Mouse (Mus musculus) embryo, embryonic 9.5 days (tissue): ENCODE data around the gene Exosc2.
"Not testable (repeated sequence)": the region's sequence is repeated elsewhere in the genome, so short reads cannot be mapped to it uniquely, and the experiment has no call there.

ENCODE experiments used
- DNase-seq: peaks from one replicate; pipeline ENCODE4 v3.0.0-alpha.2; 2017; ENCODE audit errors: extremely low spot score

Exosc2 gene

GRCm38 (mm10) chr2:31667332-31667731, 3.2 kb upstream of the Exosc2 start:
- DNase-seq, result peak; percentile 56

GRCm38 (mm10) chr2:31678641-31679040, 8.1 kb downstream of the Exosc2 start:
- DNase-seq, result no peak

- DNase-seq, result not testable (repeated sequence)
Measured at GRCm38 (mm10) chr2:31681051-31681707, 10.7 kb downstream of the Exosc2 start.

GRCm38 (mm10) chr2:31681731-31682235, 11.3 kb downstream of the Exosc2 start:
- no peak for DNase-seq

GRCm38 (mm10) chr2:31683666-31684065, 13.2 kb downstream of the Exosc2 start:
- peak; percentile 51 for DNase-seq

- peak; percentile 95 for DNase-seq
Measured at GRCm38 (mm10) chr2:31688074-31688925, 17.8 kb downstream of the Exosc2 start, which contains the start of gene Abl1. Gene Abl1 (plus strand): TSS chr2:31688376.

- DNase-seq, result no peak
Measured at GRCm38 (mm10) chr2:31689045-31689444, 18.5 kb downstream of the Exosc2 start.

GRCm38 (mm10) chr2:31690063-31690462, 19.5 kb downstream of the Exosc2 start:
- DNase-seq, result no peak

- DNase-seq, result no peak
Measured at GRCm38 (mm10) chr2:31698209-31698608, 27.7 kb downstream of the Exosc2 start.

GRCm38 (mm10) chr2:31700545-31701446, 30.3 kb downstream of the Exosc2 start:
- peak; percentile 45 for DNase-seq

GRCm38 (mm10) chr2:31703226-31703625, 32.7 kb downstream of the Exosc2 start:
- no peak for DNase-seq

GRCm38 (mm10) chr2:31705914-31706313, 35.4 kb downstream of the Exosc2 start:
- DNase-seq, result no peak

- DNase-seq, result no peak
Measured at GRCm38 (mm10) chr2:31706531-31706930, 36.0 kb downstream of the Exosc2 start.

GRCm38 (mm10) chr2:31712716-31713115, 42.2 kb downstream of the Exosc2 start:
- no peak for DNase-seq

GRCm38 (mm10) chr2:31713813-31714212, 43.3 kb downstream of the Exosc2 start:
- no peak for DNase-seq

- DNase-seq, result no peak
Measured at GRCm38 (mm10) chr2:31714780-31715179, 44.3 kb downstream of the Exosc2 start.

GRCm38 (mm10) chr2:31715985-31716384, 45.5 kb downstream of the Exosc2 start:
- DNase-seq, result no peak

- DNase-seq, result no peak
Measured at GRCm38 (mm10) chr2:31719202-31719880, 48.8 kb downstream of the Exosc2 start.

- no peak for DNase-seq
Measured at GRCm38 (mm10) chr2:31719944-31720343, 49.4 kb downstream of the Exosc2 start.

- DNase-seq, result no peak
Measured at GRCm38 (mm10) chr2:31720783-31721182, 50.3 kb downstream of the Exosc2 start.
